Mouse (Mus musculus): ENCODE measurements at regions not wholly inside any gene's neighbourhood (a gene's known extent, or its start where the extent isn't known, plus 50 kb on each side); places are given as distances from the start of the nearest gene placed in this dataset.

GRCm38 (mm10) chr17:7680658-7681057 is 146.4 kb downstream of the Fndc1 start:
- no peaks in the 10 kb centered on the region for H3K27me3 ChIP-seq (replicated peaks; ENCODE audit: control insufficient read depth, insufficient read depth, low read length)
- H3K4me1 ChIP-seq (ENCODE audit: control insufficient read depth, insufficient read depth, low read length) = no peaks in the 10 kb centered on the region
- no peak overlapping the region for H3K27ac ChIP-seq (ENCODE audit: insufficient read depth, low read depth, low read length)
- WGBS = 81% methylated on average over 9 of the region's 9 CpGs
- TF ChIP-seq CTCF (conservative IDR thresholded peaks at IDR 0.05; ENCODE audit: insufficient read depth, insufficient read length, low read depth, low read length) = no peak
- no peak for TF ChIP-seq POLR2A (IDR thresholded peaks at IDR 0.05; ENCODE audit: low read depth, low read length)
- no peak overlapping the region for H3K4me3 ChIP-seq (ENCODE audit: insufficient read depth, low read depth, low read length)
- no peak for DNase-seq
- no peaks in the 10 kb centered on the region for H3K36me3 ChIP-seq (ENCODE audit: control insufficient read depth, insufficient read depth, low read length)

GRCm38 (mm10) chr17:7679786-7680185 is 147.3 kb downstream of the Fndc1 start:
- Histone ChIP-seq H3K27ac (ENCODE audit: insufficient read depth, low read depth, low read length) (no peak overlapping the region), H3K36me3 (ENCODE audit: control insufficient read depth, insufficient read depth, low read length) (no peaks in the 10 kb centered on the region), H3K4me3 (ENCODE audit: insufficient read depth, low read depth, low read length) (no peak overlapping the region), H3K4me1 (ENCODE audit: control insufficient read depth, insufficient read depth, low read length) (no peaks in the 10 kb centered on the region), H3K27me3 (replicated peaks; ENCODE audit: control insufficient read depth, insufficient read depth, low read length) (no peaks in the 10 kb centered on the region)
- TF ChIP-seq POLR2A (IDR thresholded peaks at IDR 0.05; ENCODE audit: low read depth, low read length) = no peak
- TF ChIP-seq CTCF (conservative IDR thresholded peaks at IDR 0.05; ENCODE audit: insufficient read depth, insufficient read length, low read depth, low read length) = no peak
- DNase-seq = no peak

- DNase-seq = peak; percentile 4
- Histone ChIP-seq H3K36me3 (ENCODE audit: control insufficient read depth, insufficient read depth, low read length) (no peaks in the 10 kb centered on the region), H3K27ac (ENCODE audit: insufficient read depth, low read depth, low read length) (no peak overlapping the region), H3K4me1 (ENCODE audit: control insufficient read depth, insufficient read depth, low read length) (no peaks in the 10 kb centered on the region), H3K27me3 (replicated peaks; ENCODE audit: control insufficient read depth, insufficient read depth, low read length) (no peaks in the 10 kb centered on the region; the same call in 1 of the 2 replicates), H3K4me3 (ENCODE audit: insufficient read depth, low read depth, low read length) (no peak overlapping the region)
- no peak for TF ChIP-seq CTCF (conservative IDR thresholded peaks at IDR 0.05; ENCODE audit: insufficient read depth, insufficient read length, low read depth, low read length)
- TF ChIP-seq POLR2A (IDR thresholded peaks at IDR 0.05; ENCODE audit: low read depth, low read length) = no peak
- WGBS = 65% methylated on average over 9 of the region's 9 CpGs
Measured at GRCm38 (mm10) chr17:7678898-7679297, 148.2 kb downstream of the Fndc1 start.

GRCm38 (mm10) chr17:7677796-7678195 is 149.3 kb downstream of the Fndc1 start:
- 93% methylated on average over 7 of the region's 7 CpGs for WGBS
- H3K27ac ChIP-seq (ENCODE audit: insufficient read depth, low read depth, low read length) = no peak overlapping the region
- TF ChIP-seq CTCF (conservative IDR thresholded peaks at IDR 0.05; ENCODE audit: insufficient read depth, insufficient read length, low read depth, low read length) = no peak
- no peak for TF ChIP-seq POLR2A (IDR thresholded peaks at IDR 0.05; ENCODE audit: low read depth, low read length)
- DNase-seq = no peak
- H3K4me1 ChIP-seq (ENCODE audit: control insufficient read depth, insufficient read depth, low read length) = no peaks in the 10 kb centered on the region
- H3K27me3 ChIP-seq (replicated peaks; ENCODE audit: control insufficient read depth, insufficient read depth, low read length) = no peaks in the 10 kb centered on the region; the same call in 1 of the 2 replicates
- H3K36me3 ChIP-seq (ENCODE audit: control insufficient read depth, insufficient read depth, low read length) = no peaks in the 10 kb centered on the region
- no peak overlapping the region for H3K4me3 ChIP-seq (ENCODE audit: insufficient read depth, low read depth, low read length)

GRCm38 (mm10) chr17:7677301-7677700 is 149.8 kb downstream of the Fndc1 start:
- Histone ChIP-seq H3K36me3 (ENCODE audit: control insufficient read depth, insufficient read depth, low read length) (no peaks in the 10 kb centered on the region), H3K27ac (ENCODE audit: insufficient read depth, low read depth, low read length) (no peak overlapping the region), H3K27me3 (replicated peaks; ENCODE audit: control insufficient read depth, insufficient read depth, low read length) (no peaks in the 10 kb centered on the region; the same call in 1 of the 2 replicates), H3K4me1 (ENCODE audit: control insufficient read depth, insufficient read depth, low read length) (no peaks in the 10 kb centered on the region), H3K4me3 (ENCODE audit: insufficient read depth, low read depth, low read length) (no peak overlapping the region)
- WGBS = 52% methylated on average over 8 of the region's 8 CpGs
- DNase-seq = no peak
- TF ChIP-seq POLR2A (IDR thresholded peaks at IDR 0.05; ENCODE audit: low read depth, low read length) (no peak), CTCF (conservative IDR thresholded peaks at IDR 0.05; ENCODE audit: insufficient read depth, insufficient read length, low read depth, low read length) (no peak)

- TF ChIP-seq CTCF (conservative IDR thresholded peaks at IDR 0.05; ENCODE audit: insufficient read depth, insufficient read length, low read depth, low read length) = no peak
- no peak for TF ChIP-seq POLR2A (IDR thresholded peaks at IDR 0.05; ENCODE audit: low read depth, low read length)
- DNase-seq = no peak
- no peaks in the 10 kb centered on the region for H3K4me1 ChIP-seq (ENCODE audit: control insufficient read depth, insufficient read depth, low read length)
- WGBS = 88% methylated on average over 2 of the region's 2 CpGs
- no peaks in the 10 kb centered on the region for H3K36me3 ChIP-seq (ENCODE audit: control insufficient read depth, insufficient read depth, low read length)
- no peak overlapping the region for H3K4me3 ChIP-seq (ENCODE audit: insufficient read depth, low read depth, low read length)
- H3K27me3 ChIP-seq (replicated peaks; ENCODE audit: control insufficient read depth, insufficient read depth, low read length) = no peaks in the 10 kb centered on the region; the same call in 1 of the 2 replicates
- no peak overlapping the region for H3K27ac ChIP-seq (ENCODE audit: insufficient read depth, low read depth, low read length)
Measured at GRCm38 (mm10) chr17:7676776-7677175, 150.3 kb downstream of the Fndc1 start.

- no peaks in the 10 kb centered on the region; the same call in 1 of the 2 replicates for H3K27me3 ChIP-seq (replicated peaks; ENCODE audit: control insufficient read depth, insufficient read depth, low read length)
- H3K36me3 ChIP-seq (ENCODE audit: control insufficient read depth, insufficient read depth, low read length) = no peaks in the 10 kb centered on the region
- DNase-seq = no peak
- no peak overlapping the region for H3K4me3 ChIP-seq (ENCODE audit: insufficient read depth, low read depth, low read length)
- H3K27ac ChIP-seq (ENCODE audit: insufficient read depth, low read depth, low read length) = no peak overlapping the region
- H3K4me1 ChIP-seq (ENCODE audit: control insufficient read depth, insufficient read depth, low read length) = no peaks in the 10 kb centered on the region
- no peak for TF ChIP-seq POLR2A (IDR thresholded peaks at IDR 0.05; ENCODE audit: low read depth, low read length)
- TF ChIP-seq CTCF (conservative IDR thresholded peaks at IDR 0.05; ENCODE audit: insufficient read depth, insufficient read length, low read depth, low read length) = no peak
- WGBS = 87% methylated on average over 2 of the region's 2 CpGs
Measured at GRCm38 (mm10) chr17:7674511-7674910, 152.6 kb downstream of the Fndc1 start.
